Mouse (Mus musculus) C2C12 (cell line): Measurements from ENCODE around the gene Trak2. TPM values are rescaled to one million over a fixed set of nuclear protein-coding genes. Genes with fewer than 3 reads are reported as not detected.
"Not testable (repeated sequence)": the region's sequence is repeated elsewhere in the genome, so short reads cannot be mapped to it uniquely, and the experiment has no call there.

Experiments
- H3K27me3 ChIP-seq: one replicate; pipeline ENCODE4 v1.6.1; 2011; ENCODE audit not compliant: control insufficient read depth, insufficient read depth, insufficient read length
- H3K36me3 ChIP-seq: one replicate; pipeline ENCODE4 v1.6.1; 2011; ENCODE audit not compliant: control insufficient read depth, insufficient read depth
- H3K4me3 ChIP-seq: one replicate; pipeline ENCODE4 v1.5.1; 2011; ENCODE audit warnings: mild to moderate bottlenecking, control low read depth; ENCODE audit not compliant: poor library complexity, insufficient read depth, severe bottlenecking
- H3K79me2 ChIP-seq: one replicate; pipeline ENCODE4 v1.6.1; 2011; ENCODE audit not compliant: control insufficient read depth, insufficient read depth
- H3K79me3 ChIP-seq: one replicate; pipeline ENCODE4 v1.6.1; 2011; ENCODE audit warnings: low read depth, control low read depth
- H3ac ChIP-seq: one replicate; pipeline ENCODE3; 2011; ENCODE audit warnings: low read depth; ENCODE audit not compliant: control insufficient read depth, insufficient read length
- MYOD1 ChIP-seq: IDR thresholded peaks from one replicate; pipeline ENCODE4 v1.6.1; 2011; ENCODE audit warnings: low read depth; ENCODE audit not compliant: control insufficient read depth, insufficient read length
- polyA plus RNA-seq: library from polyadenylated mRNA; unstranded; fragments of >200 nt; fragmentation: generic; extraction: Trizol; gene quantifications from one replicate; pipeline ENCODE4 v1.2.1, GENCODE M21; 2012; ENCODE audit warnings: missing spikeins

Gene Trak2
- polyA plus RNA-seq, 1 experiment: 12.2 TPM

GRCm38 (mm10) chr1:58860586-58860985, 112.6 kb downstream of the Trak2 start:
- not testable (repeated sequence) for H3K79me3 ChIP-seq, H3K4me3 ChIP-seq, H3ac ChIP-seq

GRCm38 (mm10) chr1:58859738-58860365, 113.4 kb downstream of the Trak2 start:
- not testable (repeated sequence) for H3K79me3 ChIP-seq, H3K27me3 ChIP-seq, H3K79me2 ChIP-seq, H3ac ChIP-seq, H3K36me3 ChIP-seq, H3K4me3 ChIP-seq

More at GRCm38 (mm10) chr1:58860586-58860985, 112.6 kb downstream of the Trak2 start:
- not testable (repeated sequence) for H3K79me2 ChIP-seq, H3K36me3 ChIP-seq, H3K27me3 ChIP-seq

- H3K4me3 ChIP-seq: not testable (repeated sequence)
Measured at GRCm38 (mm10) chr1:58859131-58859530, 114.1 kb downstream of the Trak2 start.

DNA sequence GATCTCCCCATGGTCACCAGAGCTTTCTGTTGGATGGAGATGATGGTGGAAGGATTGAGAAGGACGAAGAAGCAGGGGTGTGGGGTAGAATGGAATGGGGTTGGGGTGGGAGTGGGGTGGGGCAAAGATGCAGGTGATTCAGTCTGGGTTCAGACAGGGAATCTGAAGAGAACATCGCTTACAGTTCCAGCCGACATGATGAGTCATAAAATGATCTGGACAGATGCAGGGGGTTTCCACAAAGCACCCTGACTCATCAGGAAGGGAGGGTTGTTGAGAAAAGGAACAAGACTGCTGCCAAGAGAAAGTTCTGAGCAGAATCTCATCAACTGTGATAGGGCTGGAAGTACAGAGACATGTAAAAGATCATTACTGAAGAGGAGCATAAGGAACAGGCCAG, 116.4 kb downstream of the Trak2 start:
- H3K79me3 ChIP-seq, H3K27me3 ChIP-seq, H3ac ChIP-seq, H3K4me3 ChIP-seq, H3K79me2 ChIP-seq, H3K36me3 ChIP-seq: not testable (repeated sequence)
- peak; percentile 23 for TF ChIP-seq MYOD1

More at GRCm38 (mm10) chr1:58859131-58859530, 114.1 kb downstream of the Trak2 start:
- not testable (repeated sequence) for H3K27me3 ChIP-seq, H3K36me3 ChIP-seq, H3K79me2 ChIP-seq, H3ac ChIP-seq, H3K79me3 ChIP-seq

Other genes with a start within 250 kb of the Trak2 start
- 11.8 TPM for gene Casp8, start 178.1 kb downstream of the Trak2 start, polyA plus RNA-seq
- gene Stradb, start 92 bp upstream of the Trak2 start, polyA plus RNA-seq: 6.0 TPM
- not detected for gene C2cd6, start 121.5 kb upstream of the Trak2 start, polyA plus RNA-seq
- 19.8 TPM for gene Tmem237, start 147.0 kb upstream of the Trak2 start, polyA plus RNA-seq
- gene Mpp4, start 190.0 kb upstream of the Trak2 start, polyA plus RNA-seq: 0.51 TPM